Mouse (Mus musculus): ENCODE data around the gene Alg12.
"Not testable (repeated sequence)": the region's sequence is repeated elsewhere in the genome, so short reads cannot be mapped to it uniquely, and the experiment has no call there.

Alg12 gene

GRCm38 (mm10) chr15:88792140-88792850 lies 26.8 kb downstream of the Alg12 start:
- ATAC-seq (ENCODE audit: low TSS enrichment): no peak

- ATAC-seq (ENCODE audit: low TSS enrichment): not testable (repeated sequence)
Measured at GRCm38 (mm10) chr15:88774630-88775029, 44.5 kb downstream of the Alg12 start.

DNA sequence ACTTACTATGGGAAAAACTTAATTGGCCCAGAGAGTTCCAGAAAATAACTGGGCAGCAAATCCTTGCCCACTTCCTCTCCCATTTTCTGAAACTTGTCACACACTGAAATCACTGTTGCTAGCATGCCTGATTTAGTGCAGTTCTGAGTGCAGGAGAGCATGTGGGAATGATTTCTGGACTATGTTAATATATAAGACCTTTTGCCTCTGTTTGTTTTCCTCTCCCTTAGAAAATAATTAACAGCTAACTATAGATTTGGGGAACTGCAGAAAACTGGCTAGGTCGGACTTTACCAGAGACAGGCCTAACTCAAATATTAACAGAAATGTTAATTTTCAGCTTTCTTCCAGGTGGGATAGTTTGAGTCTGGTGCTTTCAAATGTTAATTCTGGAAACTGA lies 50.6 kb downstream of the Alg12 start:
- no peak for ATAC-seq (ENCODE audit: low TSS enrichment)

- ATAC-seq (ENCODE audit: low TSS enrichment): not testable (repeated sequence)
Measured at GRCm38 (mm10) chr15:88766139-88766538, 53.0 kb downstream of the Alg12 start.

GRCm38 (mm10) chr15:88761551-88761950 lies 57.6 kb downstream of the Alg12 start:
- ATAC-seq (ENCODE audit: low TSS enrichment): no peak

GRCm38 (mm10) chr15:88758061-88758460 lies 61.1 kb downstream of the Alg12 start:
- no peak for ATAC-seq (ENCODE audit: low TSS enrichment)

DNA sequence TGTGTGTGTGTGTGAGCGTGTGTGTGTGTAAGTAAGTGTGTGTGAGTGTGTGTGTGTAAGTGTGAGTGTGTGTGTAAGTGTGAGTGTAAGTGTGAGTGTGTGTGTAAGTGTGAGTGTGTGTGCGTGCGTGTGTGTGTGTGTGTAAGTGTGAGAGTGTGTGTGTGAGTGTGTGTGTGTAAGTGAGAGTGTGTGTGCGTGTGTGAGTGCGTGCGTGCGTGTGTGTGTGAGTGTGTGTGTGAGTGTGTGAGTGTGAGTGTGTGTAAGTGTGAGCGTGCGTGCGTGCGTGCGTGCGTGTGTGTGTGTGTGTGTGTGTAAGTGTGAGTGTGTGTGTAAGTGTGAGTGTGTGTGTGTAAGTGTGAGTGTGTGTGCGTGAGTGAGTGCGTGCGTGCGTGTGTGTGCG lies 63.4 kb downstream of the Alg12 start:
- ATAC-seq (ENCODE audit: low TSS enrichment): no peak

Data from frontal cortex, adult (tissue).